Mouse (Mus musculus) lung, adult 2 months (tissue): ENCODE data around the gene 4930412O13Rik.

ENCODE experiments used
- CTCF ChIP-seq: fragments of 200-500 bp; IDR thresholded peaks from 2 replicates; pipeline ENCODE4 v1.5.1; 2011; ENCODE audit warnings: mild to moderate bottlenecking, low read length, control low read depth; ENCODE audit not compliant: insufficient read depth
- POLR2A ChIP-seq: fragments of 200-500 bp; IDR thresholded peaks from 2 replicates; pipeline ENCODE4 v1.6.1; 2011; ENCODE audit warnings: low read depth, mild to moderate bottlenecking, control low read depth, low read length, borderline replicate concordance; ENCODE audit errors: extremely low read depth

GRCm38 (mm10) chr2:9883803-9884532 lies 2.9 kb downstream of the 4930412O13Rik start:
- TF ChIP-seq CTCF (no peak), POLR2A (no peak)
